Mouse (Mus musculus): Measurements from ENCODE around the gene Npc1l1. TPM values are rescaled to one million over a fixed set of nuclear protein-coding genes. Genes with fewer than 3 reads are reported as not detected.

The Npc1l1 gene
- total and polyA plus RNA-seq, 2 experiments from 2014 or later = not detected

GRCm38 (mm10) chr11:6164781-6165180, 65.2 kb downstream of the Npc1l1 start:
- DNase-seq = no peak
- Histone ChIP-seq H3K9ac (no peak overlapping the region), H3K36me3 (ENCODE audit: insufficient read depth) (no peaks in the 10 kb centered on the region), H3K9me3 (ENCODE audit: low read length) (no peaks in the 10 kb centered on the region), H3K27ac (ENCODE audit: low read depth, low read length) (no peak overlapping the region), H3K4me1 (ENCODE audit: insufficient read depth) (no peaks in the 10 kb centered on the region), H3K27me3 (ENCODE audit: insufficient read depth, low read length) (no peaks in the 10 kb centered on the region), H3K4me2 (ENCODE audit: low read depth) (no peak overlapping the region), H3K4me3 (ENCODE audit: low read depth, low read length) (no peak overlapping the region)
- TF ChIP-seq CTCF (IDR thresholded peaks at IDR 0.05; ENCODE audit: low read depth) = no peak
- WGBS = 96% methylated on average over 7 of the region's 7 CpGs
- ATAC-seq = no peak

GRCm38 (mm10) chr11:6163706-6164105, 66.2 kb downstream of the Npc1l1 start:
- Histone ChIP-seq H3K27ac (ENCODE audit: low read depth, low read length) (no peak overlapping the region), H3K4me2 (ENCODE audit: low read depth) (no peak overlapping the region), H3K27me3 (ENCODE audit: insufficient read depth, low read length) (no peaks in the 10 kb centered on the region), H3K9me3 (ENCODE audit: low read length) (no peaks in the 10 kb centered on the region), H3K9ac (no peak overlapping the region), H3K36me3 (ENCODE audit: insufficient read depth) (no peaks in the 10 kb centered on the region), H3K4me1 (ENCODE audit: insufficient read depth) (no peaks in the 10 kb centered on the region), H3K4me3 (ENCODE audit: low read depth, low read length) (no peak overlapping the region)
- 88% methylated on average over 12 of the region's 12 CpGs for WGBS
- TF ChIP-seq CTCF (IDR thresholded peaks at IDR 0.05; ENCODE audit: low read depth) = no peak
- DNase-seq (no peak), ATAC-seq (no peak)

GRCm38 (mm10) chr11:6163062-6163461, 66.9 kb downstream of the Npc1l1 start:
- ATAC-seq (no peak), DNase-seq (no peak)
- Histone ChIP-seq H3K36me3 (ENCODE audit: insufficient read depth) (no peaks in the 10 kb centered on the region), H3K27ac (ENCODE audit: low read depth, low read length) (no peak overlapping the region), H3K4me2 (ENCODE audit: low read depth) (no peak overlapping the region), H3K4me1 (ENCODE audit: insufficient read depth) (no peaks in the 10 kb centered on the region), H3K4me3 (ENCODE audit: low read depth, low read length) (no peak overlapping the region), H3K9ac (no peak overlapping the region), H3K27me3 (ENCODE audit: insufficient read depth, low read length) (no peaks in the 10 kb centered on the region), H3K9me3 (ENCODE audit: low read length) (no peaks in the 10 kb centered on the region)
- TF ChIP-seq CTCF (IDR thresholded peaks at IDR 0.05; ENCODE audit: low read depth) = no peak
- 97% methylated on average over 3 of the region's 3 CpGs for WGBS

DNA sequence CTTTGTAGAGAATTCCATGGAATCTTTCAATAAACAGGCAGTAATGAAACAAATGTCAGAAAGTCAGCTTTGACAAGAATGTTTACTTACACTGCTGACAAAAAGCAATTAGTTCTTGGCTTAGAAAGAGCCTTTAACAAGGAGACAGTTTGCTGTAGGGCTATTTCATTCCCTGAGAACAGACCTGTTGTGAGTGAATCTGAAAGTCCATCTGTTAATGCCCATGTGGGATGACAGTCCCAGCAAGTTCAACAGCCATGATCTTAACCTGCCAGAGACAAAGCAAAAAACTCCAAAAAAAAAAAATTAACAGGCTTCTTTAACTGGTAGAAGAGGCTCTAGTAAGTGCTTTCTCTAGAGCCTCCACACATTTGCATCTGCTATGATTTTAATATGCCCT, 68.4 kb downstream of the Npc1l1 start:
- Histone ChIP-seq H3K27me3 (ENCODE audit: insufficient read depth, low read length) (no peaks in the 10 kb centered on the region), H3K4me2 (ENCODE audit: low read depth) (no peak overlapping the region), H3K9me3 (ENCODE audit: low read length) (no peaks in the 10 kb centered on the region), H3K36me3 (ENCODE audit: insufficient read depth) (no peaks in the 10 kb centered on the region), H3K27ac (ENCODE audit: low read depth, low read length) (no peak overlapping the region), H3K9ac (no peak overlapping the region), H3K4me1 (ENCODE audit: insufficient read depth) (no peaks in the 10 kb centered on the region), H3K4me3 (ENCODE audit: low read depth, low read length) (no peak overlapping the region)
- DNase-seq (no peak), ATAC-seq (peak; percentile 54; the same call in 1 of the 2 replicates)
- no peak for TF ChIP-seq CTCF (IDR thresholded peaks at IDR 0.05; ENCODE audit: low read depth)

Other genes starting within 250 kb of the Npc1l1 start
- 271 and 284 TPM in 2 replicates for gene Camk2b, start 163.8 kb downstream of the Npc1l1 start, total RNA-seq (2014; rRNA removed)
- gene Camk2b, start 163.8 kb downstream of the Npc1l1 start, polyA plus RNA-seq (2015; fragmentation: Nextera tagmentation; extraction: Ambion mirVana) = 227 and 280 TPM in 2 replicates
- gene A730071L15Rik, start 30.1 kb downstream of the Npc1l1 start, total RNA-seq (2014; rRNA removed) = 0.15 and 0.29 TPM in 2 replicates
- 0.44 and 0.47 TPM in 2 replicates for gene A730071L15Rik, start 30.1 kb downstream of the Npc1l1 start, polyA plus RNA-seq (2015; fragmentation: Nextera tagmentation; extraction: Ambion mirVana)
- 57.2 and 61.6 TPM in 2 replicates for gene Nudcd3, start 29.7 kb downstream of the Npc1l1 start, total RNA-seq (2014; rRNA removed)
- 60.9 and 70.7 TPM in 2 replicates for gene Nudcd3, start 29.7 kb downstream of the Npc1l1 start, polyA plus RNA-seq (2015; fragmentation: Nextera tagmentation; extraction: Ambion mirVana)
- gene Ddx56, start 37.6 kb upstream of the Npc1l1 start, total RNA-seq (2014; rRNA removed) = 70.4 and 76.9 TPM in 2 replicates
- 65.7 and 71.3 TPM in 2 replicates for gene Ddx56, start 37.6 kb upstream of the Npc1l1 start, polyA plus RNA-seq (2015; fragmentation: Nextera tagmentation; extraction: Ambion mirVana)
- 67.9 and 70.4 TPM in 2 replicates for gene Tmed4, start 44.7 kb upstream of the Npc1l1 start, total RNA-seq (2014; rRNA removed)
- gene Tmed4, start 44.7 kb upstream of the Npc1l1 start, polyA plus RNA-seq (2015; fragmentation: Nextera tagmentation; extraction: Ambion mirVana) = 95.0 and 95.5 TPM in 2 replicates
- gene Ogdh, start 61.5 kb upstream of the Npc1l1 start, total RNA-seq (2014; rRNA removed) = 75.8 and 97.4 TPM in 2 replicates
- gene Ogdh, start 61.5 kb upstream of the Npc1l1 start, polyA plus RNA-seq (2015; fragmentation: Nextera tagmentation; extraction: Ambion mirVana) = 107 and 124 TPM in 2 replicates
- 109 and 129 TPM in 2 replicates for gene Zmiz2, start 158.9 kb upstream of the Npc1l1 start, total RNA-seq (2014; rRNA removed)
- gene Zmiz2, start 158.9 kb upstream of the Npc1l1 start, polyA plus RNA-seq (2015; fragmentation: Nextera tagmentation; extraction: Ambion mirVana) = 38.1 and 43.8 TPM in 2 replicates
- gene Ppia, start 185.3 kb upstream of the Npc1l1 start, total RNA-seq (2014; rRNA removed) = 3,025 and 4,002 TPM in 2 replicates
- gene Ppia, start 185.3 kb upstream of the Npc1l1 start, polyA plus RNA-seq (2015; fragmentation: Nextera tagmentation; extraction: Ambion mirVana) = 5,423 and 7,006 TPM in 2 replicates
- 55.3 and 68.0 TPM in 2 replicates for gene H2afv, start 214.3 kb upstream of the Npc1l1 start, total RNA-seq (2014; rRNA removed)
- 185 and 235 TPM in 2 replicates for gene H2afv, start 214.3 kb upstream of the Npc1l1 start, polyA plus RNA-seq (2015; fragmentation: Nextera tagmentation; extraction: Ambion mirVana)
- 49.9 and 53.5 TPM in 2 replicates for gene Purb, start 245.8 kb upstream of the Npc1l1 start, total RNA-seq (2014; rRNA removed)
- gene Purb, start 245.8 kb upstream of the Npc1l1 start, polyA plus RNA-seq (2015; fragmentation: Nextera tagmentation; extraction: Ambion mirVana) = 10.9 and 18.6 TPM in 2 replicates

All from forebrain, postnatal 0 days (tissue).